Mouse (Mus musculus) liver, embryonic 11.5 days (tissue): ENCODE data around the gene Klf16. TPM values are rescaled to one million over a fixed set of nuclear protein-coding genes. Genes with fewer than 3 reads are reported as not detected.

Experiments used
- ATAC-seq: fragments of 200-750 bp; cut with Nextera tagmentation; replicated peaks from 2 replicates; pipeline ENCODE4 v1.8.0; 2017; ENCODE audit warnings: moderate number of reproducible peaks, mild to moderate bottlenecking, moderate TSS enrichment, moderate library complexity; ENCODE audit not compliant: low FRiP score
- DNase-seq: peaks from one replicate; pipeline ENCODE4 v3.0.0-alpha.2; 2017; ENCODE audit warnings: low spot score
- H3K27ac ChIP-seq: fragments of 300-500 bp; sonication (generic); 2 replicates; pipeline ENCODE4 v1.5.1; 2014; ENCODE audit warnings: mild to moderate bottlenecking, low read depth, low read length, control low read depth
- H3K27me3 ChIP-seq: fragments of 300-500 bp; sonication (generic); replicated peaks from 2 replicates; pipeline ENCODE4 v1.6.1; 2014; ENCODE audit warnings: low read length, mixed read lengths; ENCODE audit not compliant: control insufficient read depth, insufficient read depth
- H3K36me3 ChIP-seq: fragments of 300-500 bp; sonication (generic); 2 replicates; pipeline ENCODE4 v1.6.1; 2014; ENCODE audit warnings: mild to moderate bottlenecking, low read length, moderate library complexity, mixed read lengths; ENCODE audit not compliant: control insufficient read depth, insufficient read depth
- H3K4me1 ChIP-seq: fragments of 300-500 bp; sonication (generic); replicated peaks from 2 replicates; pipeline ENCODE4 v1.6.1; 2014; ENCODE audit warnings: low read length, mixed read lengths; ENCODE audit not compliant: control insufficient read depth, insufficient read depth
- H3K4me2 ChIP-seq: fragments of 300-500 bp; sonication (generic); 2 replicates; pipeline ENCODE4 v1.6.1; 2014; ENCODE audit warnings: mild to moderate bottlenecking, control low read depth, moderate library complexity
- H3K4me3 ChIP-seq: fragments of 300-500 bp; sonication (generic); 2 replicates; pipeline ENCODE4 v1.5.1; 2014; ENCODE audit warnings: low read depth, low read length, control low read depth
- H3K9ac ChIP-seq: fragments of 300-500 bp; sonication (generic); 2 replicates; pipeline ENCODE4 v1.6.1; 2014; ENCODE audit warnings: low read depth, low read length, control low read depth
- H3K9me3 ChIP-seq: fragments of 300-500 bp; sonication (generic); 2 replicates; pipeline ENCODE4 v1.6.1; 2016; ENCODE audit warnings: low read length, inconsistent platforms, mixed read lengths; ENCODE audit not compliant: control insufficient read depth
- WGBS: fragments of 180-500 bp; shearing (Covaris S2); extraction: QIAGEN DNeasy Blood & Tissue Kit; methylation state at CpG from one replicate; pipeline ENCODE4 v1.1.7; 2014; 5-methylcytosine and 5-hydroxymethylcytosine counted together
- polyA plus RNA-seq: library from polyadenylated mRNA; unstranded; fragments of >200 nt; fragmentation: Nextera tagmentation; extraction: Ambion mirVana; gene quantifications from 2 replicates; pipeline ENCODE4 v1.2.1, GENCODE M21; 2014

Klf16 gene
- polyA plus RNA-seq, 1 experiment from 2014 or later = 11.4 TPM

GRCm38 (mm10) chr10:80560621-80561020 is 16.5 kb downstream of the Klf16 start:
- ATAC-seq (peak; percentile 13; the same call in 1 of the 2 replicates), DNase-seq (no peak)
- Histone ChIP-seq H3K27me3 (no peaks in the 10 kb centered on the region), H3K4me1 (peaks cover 32% of the 10 kb centered on the region), H3K36me3 (no peaks in the 10 kb centered on the region), H3K4me3 (peak overlapping the region; percentile 98), H3K4me2 (peak overlapping the region; percentile 62), H3K27ac (peak overlapping the region; percentile 76), H3K9me3 (no peaks in the 10 kb centered on the region), H3K9ac (peak overlapping the region; percentile 95)
- 1% methylated on average over 13 of the region's 13 CpGs for WGBS

- no peaks in the 10 kb centered on the region for H3K27me3 ChIP-seq
- H3K4me3 ChIP-seq = peak overlapping the region; percentile 98
- H3K27ac ChIP-seq = no peak overlapping the region
- peak overlapping the region; percentile 62 for H3K4me2 ChIP-seq
- DNase-seq = no peak
- ATAC-seq = no peak
- H3K9me3 ChIP-seq = no peaks in the 10 kb centered on the region
- peaks cover 38% of the 10 kb centered on the region for H3K4me1 ChIP-seq
- no peaks in the 10 kb centered on the region for H3K36me3 ChIP-seq
- 83% methylated on average over 7 of the region's 7 CpGs for WGBS
- H3K9ac ChIP-seq = peak overlapping the region; percentile 95
Observed at GRCm38 (mm10) chr10:80559431-80559830, 17.7 kb downstream of the Klf16 start.

DNA sequence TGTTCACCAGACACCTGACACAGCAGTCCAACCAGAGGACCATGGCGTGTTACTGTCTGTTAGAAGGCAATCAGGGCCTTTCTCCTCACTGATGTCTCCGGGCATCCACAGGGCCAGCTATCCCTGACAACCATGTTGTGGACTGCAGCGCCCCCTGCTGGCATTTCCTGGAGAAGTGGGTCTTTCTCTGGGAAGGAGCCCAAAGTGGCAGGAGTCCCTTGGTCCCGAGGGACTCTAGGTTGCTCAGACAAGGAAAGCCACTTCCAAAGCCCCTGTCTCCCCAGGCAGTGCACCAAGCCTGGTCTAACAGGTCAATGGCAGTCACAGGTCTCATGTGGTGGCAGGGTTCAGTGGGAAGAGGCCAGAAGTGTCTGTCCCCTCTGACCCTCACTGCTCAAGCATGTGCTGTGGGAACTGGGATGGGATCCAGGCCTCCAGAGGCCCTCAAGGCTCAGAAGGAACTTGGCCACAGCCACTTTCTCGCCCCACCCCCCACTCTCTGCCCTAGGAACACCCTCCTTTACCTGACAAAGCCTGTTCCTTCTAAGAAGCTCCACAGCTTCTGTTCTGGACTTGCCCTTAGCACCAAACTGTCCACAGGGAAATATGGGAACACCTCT is 19.7 kb downstream of the Klf16 start:
- Histone ChIP-seq H3K4me1 (peaks cover 57% of the 10 kb centered on the region), H3K27ac (no peak overlapping the region), H3K9ac (no peak overlapping the region), H3K27me3 (no peaks in the 10 kb centered on the region), H3K4me2 (no peak overlapping the region), H3K4me3 (no peak overlapping the region), H3K9me3 (no peaks in the 10 kb centered on the region), H3K36me3 (no peaks in the 10 kb centered on the region)
- no peak for ATAC-seq
- 36% methylated on average over 5 of the region's 5 CpGs for WGBS
- DNase-seq = peak; percentile 74

GRCm38 (mm10) chr10:80553997-80554396 is 23.1 kb downstream of the Klf16 start:
- DNase-seq = no peak
- H3K4me1 ChIP-seq = peaks cover 45% of the 10 kb centered on the region
- WGBS = 60% methylated on average over 6 of the region's 6 CpGs
- H3K27ac ChIP-seq = peak overlapping the region; percentile 76
- H3K27me3 ChIP-seq = no peaks in the 10 kb centered on the region
- no peaks in the 10 kb centered on the region for H3K9me3 ChIP-seq
- peak overlapping the region; percentile 57 for H3K4me2 ChIP-seq
- H3K36me3 ChIP-seq = peaks cover 11% of the 10 kb centered on the region
- peak; percentile 40 for ATAC-seq
- H3K4me3 ChIP-seq = peak overlapping the region; percentile 4; the same call in 1 of the 2 replicates
- H3K9ac ChIP-seq = peak overlapping the region; percentile 31; the same call in 1 of the 2 replicates

GRCm38 (mm10) chr10:80553575-80553974 is 23.5 kb downstream of the Klf16 start:
- peak overlapping the region; percentile 76 for H3K27ac ChIP-seq
- H3K9ac ChIP-seq = peak overlapping the region; percentile 31; the same call in 1 of the 2 replicates
- ATAC-seq (peak; percentile 92), DNase-seq (peak; percentile 62)
- H3K9me3 ChIP-seq = no peaks in the 10 kb centered on the region
- peaks cover 11% of the 10 kb centered on the region for H3K36me3 ChIP-seq
- peak overlapping the region; percentile 4; the same call in 1 of the 2 replicates for H3K4me3 ChIP-seq
- WGBS = 38% methylated on average over 8 of the region's 8 CpGs
- peak overlapping the region; percentile 57 for H3K4me2 ChIP-seq
- no peaks in the 10 kb centered on the region for H3K27me3 ChIP-seq
- H3K4me1 ChIP-seq = peaks cover 41% of the 10 kb centered on the region

- Histone ChIP-seq H3K27me3 (no peaks in the 10 kb centered on the region), H3K27ac (no peak overlapping the region; the same call in 1 of the 2 replicates), H3K4me2 (no peak overlapping the region), H3K4me3 (no peak overlapping the region), H3K9me3 (no peaks in the 10 kb centered on the region), H3K4me1 (peaks cover 40% of the 10 kb centered on the region), H3K9ac (peak overlapping the region; percentile 18; the same call in 1 of the 2 replicates), H3K36me3 (peaks cover 12% of the 10 kb centered on the region)
- ATAC-seq = no peak
- no peak for DNase-seq
- WGBS = 63% methylated on average over 9 of the region's 9 CpGs
Observed at GRCm38 (mm10) chr10:80552364-80552763, 24.8 kb downstream of the Klf16 start.

GRCm38 (mm10) chr10:80549279-80549678 is 27.8 kb downstream of the Klf16 start:
- no peak for ATAC-seq
- peaks cover 41% of the 10 kb centered on the region for H3K36me3 ChIP-seq

DNA sequence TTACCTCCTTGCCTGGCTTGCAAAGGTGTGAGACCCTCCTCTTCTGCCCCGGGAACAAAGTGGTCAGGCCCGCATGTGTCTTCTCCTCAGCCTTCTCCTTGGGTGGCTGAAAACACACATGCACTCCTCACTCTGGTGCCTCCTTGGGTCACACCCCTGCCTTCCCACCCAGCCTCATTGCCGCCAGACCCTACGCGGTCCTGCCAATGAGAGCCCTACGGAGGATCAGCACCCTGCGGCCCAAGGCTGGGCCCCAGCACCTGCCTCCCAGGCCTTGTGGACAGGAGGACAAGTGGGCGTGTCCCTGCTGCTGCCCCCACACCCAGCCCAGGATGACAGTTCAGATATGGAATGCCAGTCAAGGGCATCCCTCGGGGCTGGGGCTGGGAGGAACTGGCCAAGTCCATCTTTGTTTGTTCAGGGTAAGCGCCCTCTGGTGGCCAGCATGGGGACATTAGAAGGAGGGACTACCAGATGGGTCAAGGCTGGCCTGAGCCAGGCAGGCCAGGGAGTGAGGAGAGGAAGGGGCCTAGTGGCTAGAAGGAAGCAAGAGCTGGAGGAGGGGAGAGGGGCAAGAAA is 28.6 kb downstream of the Klf16 start:
- no peaks in the 10 kb centered on the region for H3K9me3 ChIP-seq
- DNase-seq (no peak), ATAC-seq (no peak; the same call in 1 of the 2 replicates)
- H3K4me3 ChIP-seq = no peak overlapping the region
- peaks cover 47% of the 10 kb centered on the region for H3K36me3 ChIP-seq
- H3K27ac ChIP-seq = no peak overlapping the region
- 73% methylated on average over 10 of the region's 10 CpGs for WGBS
- H3K4me1 ChIP-seq = peaks cover 32% of the 10 kb centered on the region
- no peaks in the 10 kb centered on the region for H3K27me3 ChIP-seq
- no peak overlapping the region; the same call in 1 of the 2 replicates for H3K9ac ChIP-seq
- H3K4me2 ChIP-seq = no peak overlapping the region

More at GRCm38 (mm10) chr10:80549279-80549678, 27.8 kb downstream of the Klf16 start:
- Histone ChIP-seq H3K9me3 (no peaks in the 10 kb centered on the region), H3K4me3 (no peak overlapping the region), H3K27ac (no peak overlapping the region), H3K4me2 (no peak overlapping the region), H3K27me3 (no peaks in the 10 kb centered on the region), H3K9ac (no peak overlapping the region), H3K4me1 (peaks cover 39% of the 10 kb centered on the region)
- 95% methylated on average over 21 of the region's 21 CpGs for WGBS
- no peak for DNase-seq
